Mouse (Mus musculus): ENCODE results near the gene Fscn3.

Fscn3 gene

DNA sequence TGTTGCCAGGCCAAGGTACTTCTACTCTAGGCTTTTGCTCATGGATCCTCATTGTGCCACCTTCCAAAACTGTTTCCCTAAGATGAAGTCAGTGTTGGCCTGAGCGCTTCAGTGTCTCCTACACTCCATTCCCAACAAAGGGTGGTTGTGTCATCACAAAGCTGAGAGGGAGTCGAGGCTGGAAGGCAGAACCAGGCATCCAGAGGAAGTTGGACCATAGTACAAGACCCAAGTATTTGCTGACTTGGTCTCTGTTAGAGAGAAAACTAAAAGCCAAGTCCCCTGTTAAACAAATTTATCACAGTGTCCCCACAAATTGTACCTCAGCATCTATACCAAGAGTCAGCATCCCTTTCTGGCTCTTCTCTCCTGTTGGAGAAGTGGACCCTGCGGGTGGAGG lies 701 bp downstream of the Fscn3 start, which contains the start of gene Gcc1:
Gene Gcc1, minus strand, starts transcription at position 101 of the 400 bp plus-strand sequence.
- no peak for DNase-seq (ENCODE audit: low spot score)

DNA sequence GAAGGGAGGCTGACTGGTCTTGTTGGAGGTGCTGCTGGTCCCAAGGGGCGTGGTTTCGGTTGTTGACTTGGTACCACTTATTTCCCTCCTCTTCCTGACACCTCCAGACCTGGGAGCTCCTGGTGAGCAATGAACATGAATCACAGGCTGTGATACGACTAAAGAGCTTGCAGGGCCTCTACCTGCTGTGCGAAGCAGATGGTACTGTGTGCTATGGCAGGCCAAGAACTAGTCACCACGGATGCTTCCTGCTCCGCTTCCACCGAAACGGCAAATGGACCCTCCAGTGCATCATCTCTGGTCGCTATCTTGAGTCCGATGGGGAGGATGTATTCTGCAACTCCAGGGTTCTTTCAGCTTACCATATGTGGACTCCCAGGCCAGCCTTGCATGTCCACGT lies 2.3 kb downstream of the Fscn3 start:
- DNase-seq (ENCODE audit: low spot score), result no peak

DNA sequence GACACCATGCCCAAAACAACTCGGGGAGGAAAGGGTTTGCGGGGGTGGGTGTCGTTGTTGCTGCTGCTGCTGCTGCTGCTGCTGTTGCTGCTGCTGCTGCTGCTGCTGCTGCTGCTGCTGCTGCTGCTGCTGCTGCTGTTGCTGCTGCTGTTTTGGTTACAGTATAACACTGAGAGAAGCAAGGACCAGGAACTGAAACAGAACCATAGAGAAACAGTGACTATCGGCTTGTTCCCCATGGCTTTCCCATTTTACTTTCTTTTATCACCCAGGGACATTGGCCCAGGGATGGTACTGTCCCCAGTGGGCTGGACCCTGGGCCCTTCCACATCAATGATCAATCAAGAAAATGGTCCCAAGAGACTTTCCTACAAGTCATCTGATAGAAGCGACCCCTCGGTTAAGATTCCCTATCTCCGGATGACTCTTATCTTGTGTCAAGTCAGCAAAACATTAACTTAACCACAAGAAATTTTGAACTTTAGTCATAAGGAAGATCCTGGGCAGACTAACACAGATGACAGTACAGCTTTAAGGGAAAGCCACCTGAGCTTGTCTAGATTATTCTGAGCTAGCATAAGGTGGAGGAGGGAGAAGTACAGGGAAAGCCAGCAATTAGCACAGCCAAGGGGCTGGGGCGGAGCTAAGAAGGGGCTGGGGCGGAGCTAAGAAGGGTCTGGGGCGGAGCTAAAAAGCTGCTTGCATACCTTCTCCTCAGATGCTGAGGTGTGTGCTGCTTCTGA lies 3.4 kb downstream of the Fscn3 start:
- DNase-seq (ENCODE audit: low spot score), result no peak

DNA sequence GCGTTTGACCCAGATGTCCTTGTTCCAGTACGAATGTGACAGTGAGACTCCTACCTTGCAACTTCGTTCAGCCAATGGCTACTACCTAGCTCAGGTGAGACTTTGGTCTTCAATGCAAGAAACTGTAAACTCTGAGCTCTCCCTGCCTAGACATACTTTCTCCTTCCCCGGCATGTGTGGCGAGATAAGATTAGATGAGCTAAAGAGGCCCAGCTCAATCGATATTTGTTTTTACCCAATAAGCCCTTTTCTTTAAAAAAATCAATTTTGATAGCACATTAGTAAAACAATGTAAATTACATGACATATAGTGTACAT lies 3.9 kb downstream of the Fscn3 start:
- DNase-seq (ENCODE audit: low spot score), result no peak

DNA sequence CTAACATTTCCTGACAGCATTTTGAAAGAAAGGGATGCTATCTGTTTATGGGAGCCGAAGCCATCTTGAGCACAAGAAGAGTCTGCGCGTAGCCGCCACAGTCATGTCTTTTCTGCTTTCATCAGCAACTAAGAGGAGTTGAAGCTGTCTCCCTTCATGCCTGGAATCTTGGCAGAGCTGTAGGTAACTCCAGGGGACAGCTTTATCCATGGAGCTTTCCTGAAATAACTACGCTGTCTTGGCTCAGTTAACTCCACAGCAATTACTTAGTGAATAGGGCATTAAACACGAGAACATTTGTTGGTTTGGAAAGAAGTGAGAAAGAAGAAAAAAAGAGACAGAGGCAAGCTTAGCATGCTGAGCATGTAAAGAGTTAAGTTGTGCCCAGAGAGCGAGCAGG lies 20.3 kb downstream of the Fscn3 start:
- no peak for DNase-seq (ENCODE audit: low spot score)

DNA sequence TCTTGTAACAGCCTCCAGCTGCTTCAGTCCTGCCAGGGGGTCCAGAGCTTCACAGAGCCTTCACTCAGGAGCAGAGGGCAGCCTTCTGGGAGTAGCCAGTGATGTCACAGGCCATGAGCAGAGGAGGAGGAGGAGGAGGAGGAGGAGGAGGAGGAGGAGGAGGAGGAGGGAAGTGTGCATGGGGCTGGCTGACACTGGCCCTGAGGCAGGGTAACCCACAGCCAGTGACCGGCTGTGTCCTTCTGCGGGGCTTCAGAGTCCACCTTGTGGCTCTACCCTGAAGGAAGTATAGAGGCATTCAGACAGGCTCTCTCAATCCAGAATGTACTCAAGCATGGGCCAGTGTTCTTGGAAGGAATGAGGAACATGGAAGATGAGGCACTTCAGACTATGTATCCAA lies 21.7 kb downstream of the Fscn3 start, which contains the start of gene Pax4:
Gene Pax4, minus strand, starts transcription at position 101 of the 400 bp plus-strand sequence.
- DNase-seq (ENCODE audit: low spot score), result no peak

DNA sequence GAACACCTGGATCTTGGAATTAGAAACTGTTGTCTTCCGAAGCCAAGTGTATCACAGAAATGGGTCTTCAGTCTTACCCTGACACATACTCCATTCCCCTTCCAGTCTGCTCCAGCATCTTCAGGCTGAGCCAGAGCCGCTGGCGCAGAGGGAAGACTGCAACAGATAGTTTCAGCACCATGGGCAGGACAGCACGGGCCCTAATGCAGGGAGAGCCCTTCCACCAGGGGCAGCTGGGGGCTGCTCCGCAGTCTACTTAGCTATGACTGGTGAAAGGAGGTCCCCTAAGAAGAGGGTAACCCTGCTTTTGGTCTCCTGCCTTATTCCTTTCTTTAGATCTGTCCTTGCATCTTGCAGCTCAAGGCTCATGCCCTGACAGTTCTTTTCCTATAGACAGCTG lies 22.9 kb downstream of the Fscn3 start:
- peak; percentile 19 for DNase-seq (ENCODE audit: low spot score)

DNA sequence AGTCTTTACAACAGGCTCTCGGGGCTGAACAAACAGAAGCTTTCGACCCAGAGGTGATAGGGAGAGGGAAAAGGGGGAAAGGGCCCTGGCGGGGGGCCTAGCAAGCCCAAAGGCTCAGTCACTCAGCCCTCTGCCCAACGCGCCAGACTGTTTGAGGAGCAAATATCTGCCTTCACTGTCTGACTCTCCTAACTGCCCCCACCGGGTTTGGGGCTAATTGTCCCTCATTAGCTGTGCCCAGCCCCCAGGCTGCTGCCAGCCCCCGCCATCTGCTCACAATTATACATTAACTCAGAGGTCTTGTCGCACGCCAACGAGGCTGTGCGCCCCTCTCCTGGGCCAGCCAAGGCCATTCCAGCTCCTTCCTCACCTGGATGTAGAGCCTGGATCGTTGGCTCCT lies 23.4 kb downstream of the Fscn3 start:
- peak; percentile 1 for DNase-seq (ENCODE audit: low spot score)

DNA sequence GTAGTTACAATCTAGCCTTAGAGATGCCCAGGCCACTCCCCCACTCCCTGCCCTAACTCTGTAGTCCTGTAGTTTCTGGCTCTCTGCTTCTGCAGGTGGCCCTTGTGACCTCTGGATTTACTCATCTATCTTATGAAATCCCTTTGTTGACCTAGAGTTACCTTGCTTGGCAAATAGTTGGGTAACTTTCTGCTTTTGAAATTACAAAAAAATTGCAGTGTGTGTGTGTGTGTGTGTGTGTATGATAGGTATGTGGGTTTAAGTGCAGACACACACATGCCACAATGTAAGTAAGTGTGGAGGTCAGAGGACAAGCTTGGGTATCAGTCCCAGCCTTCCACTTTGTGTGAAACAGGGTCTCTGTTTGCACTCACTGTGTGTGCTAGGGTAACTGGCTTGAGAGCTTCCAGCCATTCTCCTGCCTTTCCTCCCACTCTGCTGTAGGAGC lies 31.7 kb downstream of the Fscn3 start:
- DNase-seq (ENCODE audit: low spot score), result no peak

DNA sequence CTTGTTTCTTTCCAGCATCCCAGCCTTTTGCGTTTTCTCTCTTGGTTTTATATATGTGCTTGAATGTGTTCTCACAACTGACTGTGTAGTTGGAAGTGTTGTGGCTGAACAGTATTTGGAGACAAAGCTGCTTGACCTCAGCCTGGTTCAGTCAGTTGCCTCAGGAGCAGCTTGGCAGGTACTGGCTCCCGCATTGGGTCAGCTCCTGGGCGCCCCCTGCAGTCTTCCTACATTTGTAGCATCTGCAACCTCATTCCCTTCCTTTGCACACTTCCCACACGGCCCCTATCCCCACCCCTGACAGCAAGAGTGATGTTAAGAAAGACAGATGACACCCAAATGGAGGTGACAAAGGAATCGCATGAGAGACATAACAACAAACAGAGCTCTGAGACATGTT lies 32.9 kb downstream of the Fscn3 start:
- DNase-seq (ENCODE audit: low spot score), result peak; percentile 59

DNA sequence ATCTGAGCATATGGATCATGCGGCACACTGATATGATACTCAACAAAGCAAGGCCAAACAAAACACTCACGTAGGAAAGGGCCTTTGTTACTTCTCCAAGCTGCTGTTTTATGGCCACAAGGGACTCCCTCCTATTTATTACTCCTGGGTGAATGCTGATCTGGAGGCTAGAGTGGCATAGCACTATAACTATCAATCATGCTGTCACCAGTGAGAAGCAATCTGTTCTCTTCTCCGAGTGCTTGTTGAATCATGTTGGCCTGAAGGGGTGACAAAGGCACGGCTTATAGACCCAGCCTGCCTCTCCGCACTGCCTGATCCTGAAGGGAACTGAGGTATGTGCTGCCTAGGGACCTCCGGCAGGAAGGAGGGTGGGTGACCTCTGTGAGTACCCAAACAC lies 37.0 kb downstream of the Fscn3 start:
- DNase-seq (ENCODE audit: low spot score), result peak; percentile 61

DNA sequence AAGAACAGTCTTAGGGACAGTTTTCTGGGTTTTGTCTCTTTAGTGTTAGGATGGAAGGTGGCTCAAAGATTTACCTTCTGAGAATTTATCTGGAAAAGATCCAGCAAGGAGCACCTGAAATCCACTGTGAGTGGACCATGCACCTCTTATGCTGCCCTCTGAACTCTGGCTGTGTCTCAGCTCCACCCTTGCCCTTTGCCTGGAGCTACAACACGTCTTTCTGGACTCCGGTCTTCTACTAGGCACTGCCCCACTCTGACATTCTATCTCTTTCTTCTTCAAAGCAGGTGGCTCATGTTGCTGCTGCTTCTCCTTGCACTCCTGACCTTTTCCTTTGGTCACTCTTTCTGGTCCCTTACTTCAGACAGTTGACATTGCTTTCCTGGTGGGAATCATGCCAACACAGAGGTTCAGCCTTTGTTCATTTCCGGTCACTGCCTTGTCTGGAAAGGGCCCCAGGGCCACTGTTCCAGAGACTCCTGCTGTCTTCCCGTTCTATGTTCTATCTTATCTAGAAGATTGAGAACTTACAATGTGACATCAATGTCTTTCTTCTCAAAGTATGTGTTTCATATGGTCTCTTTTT lies 42.5 kb downstream of the Fscn3 start:
- no peak for DNase-seq (ENCODE audit: low spot score)

DNA sequence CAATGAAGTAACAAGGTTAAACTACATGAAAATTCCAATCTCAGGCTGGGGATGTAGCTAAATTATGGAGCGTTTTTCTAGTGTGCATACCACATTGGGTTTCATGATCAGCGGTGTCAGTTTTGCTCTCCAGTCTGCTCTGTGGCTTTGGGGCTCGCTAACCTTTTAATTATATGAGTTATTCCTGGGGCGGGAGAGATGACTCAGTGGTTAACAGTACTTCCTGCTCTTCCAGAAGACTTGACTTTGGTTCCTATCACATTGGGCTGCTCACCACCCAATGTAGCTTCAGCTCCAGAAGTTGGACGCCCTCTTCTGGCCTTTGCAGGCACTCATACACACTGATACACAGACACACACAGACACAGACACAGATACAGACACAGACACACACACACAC lies 43.0 kb downstream of the Fscn3 start:
- no peak for DNase-seq (ENCODE audit: low spot score)

DNA sequence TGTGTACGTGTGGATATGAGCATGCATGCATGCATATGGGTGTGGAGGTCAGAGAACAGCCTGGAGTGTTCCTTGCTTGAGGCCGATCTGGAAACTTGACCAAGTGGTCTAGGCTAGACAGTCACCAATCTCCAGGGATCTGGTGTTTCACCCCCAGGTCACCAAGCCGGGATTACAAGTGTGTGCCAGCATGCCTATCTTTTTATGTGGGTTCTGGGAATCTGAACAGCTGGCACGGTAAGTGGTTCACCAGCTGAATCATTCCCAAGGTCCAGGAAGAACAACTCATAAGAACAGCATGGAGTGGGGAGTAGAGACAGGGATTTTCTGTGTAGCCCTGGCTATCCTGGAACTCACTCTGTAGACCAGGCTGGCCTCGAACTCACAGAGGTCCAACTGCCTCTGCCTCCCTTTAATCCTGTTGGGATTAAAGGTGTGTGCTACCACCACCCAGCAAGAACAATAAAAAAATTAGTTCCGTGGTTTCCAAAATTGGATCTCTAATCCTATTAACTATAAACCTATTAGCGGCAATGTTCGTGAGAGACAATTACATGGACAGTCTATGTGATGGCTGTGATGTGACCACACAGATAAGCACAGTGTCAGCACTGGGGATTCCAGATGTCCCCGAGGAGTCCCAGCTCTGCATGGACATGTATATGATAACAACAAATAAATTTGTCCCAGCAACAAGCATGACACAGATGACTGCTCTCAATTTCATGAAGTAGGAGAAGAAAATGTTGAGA lies 43.9 kb downstream of the Fscn3 start:
- no peak for DNase-seq (ENCODE audit: low spot score)

DNA sequence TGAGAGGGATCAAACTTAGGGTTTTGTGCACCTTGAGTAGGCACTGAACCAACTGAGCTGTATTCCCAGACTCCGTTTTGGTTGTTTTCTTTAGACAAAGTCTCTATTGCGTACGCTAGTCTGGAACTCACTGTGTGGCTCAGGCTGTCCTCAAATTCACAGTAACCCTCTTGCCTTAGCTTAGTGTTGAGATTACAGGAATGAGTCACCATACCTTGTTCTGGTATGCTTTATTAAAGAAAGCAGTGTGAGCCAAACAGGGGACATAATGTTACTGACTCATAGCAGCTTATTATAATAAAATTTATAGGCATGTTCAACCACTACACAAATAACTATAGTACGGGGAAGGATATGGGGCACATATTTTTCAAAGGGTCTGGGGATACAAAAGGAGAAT lies 46.6 kb downstream of the Fscn3 start:
- no peak for DNase-seq (ENCODE audit: low spot score)

DNA sequence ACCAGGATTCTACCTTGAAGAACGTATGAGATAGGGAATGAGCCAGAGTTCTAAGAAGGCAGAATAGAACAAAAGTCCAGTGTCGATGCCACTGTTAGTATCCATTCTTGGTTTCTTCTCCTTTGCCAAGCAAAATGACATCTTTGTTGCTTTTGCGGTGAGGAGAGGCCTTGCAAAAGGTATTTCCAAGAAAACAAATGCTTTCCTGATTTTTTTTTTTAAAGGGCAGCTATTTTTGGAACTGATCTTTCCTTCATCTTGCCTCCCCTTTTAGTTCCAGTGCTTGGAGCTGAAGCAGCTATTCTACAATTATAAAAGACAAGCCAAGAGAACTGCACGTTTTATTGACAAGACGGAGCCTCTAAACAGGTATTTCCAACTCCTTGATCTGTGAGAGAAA lies 47.2 kb downstream of the Fscn3 start, which contains the start of gene Snd1:
Gene Snd1, plus strand, starts transcription at position 301 of the 400 bp plus-strand sequence.
- DNase-seq (ENCODE audit: low spot score), result no peak

DNA sequence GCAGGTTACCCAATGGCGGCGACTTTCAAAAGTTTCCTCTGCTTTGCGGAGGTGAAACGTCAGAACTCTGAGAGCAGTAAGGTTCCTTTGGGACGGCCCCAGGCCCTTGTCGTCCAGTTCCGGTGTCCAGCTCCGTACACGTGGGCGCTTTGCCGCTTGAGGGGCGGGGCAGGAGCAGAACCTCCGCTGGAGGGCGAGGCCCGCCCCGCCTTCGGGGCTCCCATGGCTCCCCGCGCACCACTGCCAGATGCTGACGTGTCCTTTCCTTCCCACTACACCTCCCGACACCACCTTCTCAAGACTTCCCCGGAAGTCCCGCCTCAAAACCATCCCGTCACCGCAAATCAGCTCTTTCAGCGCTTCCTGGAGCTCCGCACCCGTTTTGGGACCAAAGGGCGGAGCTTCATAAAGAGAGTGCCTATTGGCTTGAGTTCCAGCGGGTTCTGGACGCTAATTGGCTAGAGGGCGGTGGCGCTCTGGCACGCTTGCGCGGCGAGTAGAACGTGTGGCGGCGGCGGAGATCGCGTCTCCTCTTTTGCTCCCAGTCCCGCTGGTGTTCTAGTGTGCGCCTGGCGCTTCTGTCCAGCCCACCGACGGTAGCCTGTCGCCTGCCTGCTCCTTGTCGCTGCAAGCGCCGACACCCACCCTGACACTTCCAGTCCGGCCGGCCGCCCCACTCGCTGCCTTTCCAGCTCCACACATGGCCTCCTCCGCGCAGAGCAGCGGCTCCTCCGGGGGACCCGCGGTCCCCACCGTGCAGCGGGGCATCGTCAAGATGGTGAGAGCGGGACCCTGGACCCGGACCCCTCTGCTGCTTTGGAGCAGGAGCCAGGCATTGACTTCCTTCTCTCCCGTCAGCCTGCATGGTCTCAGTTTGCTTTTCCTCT lies 52.5 kb downstream of the Fscn3 start:
- DNase-seq (ENCODE audit: low spot score), result peak; percentile 100

DNA sequence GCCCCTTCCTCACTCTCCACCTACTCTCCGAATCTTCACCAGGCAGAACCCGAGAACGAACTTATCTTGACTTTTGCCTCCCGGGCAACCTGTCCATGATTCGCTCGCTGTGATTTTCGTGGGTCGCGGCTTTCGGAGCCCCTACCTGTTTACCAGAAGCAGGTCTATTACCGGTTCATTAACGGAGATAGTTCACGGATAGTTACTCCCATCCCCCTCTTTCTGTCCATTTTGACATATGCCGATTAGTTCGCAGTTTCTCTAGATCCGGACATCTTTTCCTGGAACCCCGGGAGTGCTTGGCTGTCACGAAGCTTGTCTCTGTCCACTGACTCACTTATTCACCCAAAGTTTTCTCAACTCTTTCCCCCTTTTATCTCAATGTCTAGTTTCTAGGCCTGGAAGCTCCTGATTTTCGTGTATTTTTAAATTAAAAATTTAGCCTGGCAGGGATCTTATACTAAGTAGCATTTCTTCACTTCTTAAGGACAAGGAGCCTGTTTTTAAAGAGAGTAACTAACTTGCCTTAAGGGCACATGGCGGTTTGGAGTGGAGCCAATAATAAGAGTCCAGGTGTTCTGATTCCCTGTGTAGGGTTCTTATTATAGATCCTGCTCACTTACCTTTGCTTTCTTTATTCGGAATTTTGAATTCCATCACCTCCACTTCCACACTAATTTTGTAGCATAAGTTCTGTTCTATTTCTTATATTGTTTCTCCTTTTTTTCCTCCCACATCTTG lies 53.3 kb downstream of the Fscn3 start:
- DNase-seq (ENCODE audit: low spot score), result peak; percentile 22

DNA sequence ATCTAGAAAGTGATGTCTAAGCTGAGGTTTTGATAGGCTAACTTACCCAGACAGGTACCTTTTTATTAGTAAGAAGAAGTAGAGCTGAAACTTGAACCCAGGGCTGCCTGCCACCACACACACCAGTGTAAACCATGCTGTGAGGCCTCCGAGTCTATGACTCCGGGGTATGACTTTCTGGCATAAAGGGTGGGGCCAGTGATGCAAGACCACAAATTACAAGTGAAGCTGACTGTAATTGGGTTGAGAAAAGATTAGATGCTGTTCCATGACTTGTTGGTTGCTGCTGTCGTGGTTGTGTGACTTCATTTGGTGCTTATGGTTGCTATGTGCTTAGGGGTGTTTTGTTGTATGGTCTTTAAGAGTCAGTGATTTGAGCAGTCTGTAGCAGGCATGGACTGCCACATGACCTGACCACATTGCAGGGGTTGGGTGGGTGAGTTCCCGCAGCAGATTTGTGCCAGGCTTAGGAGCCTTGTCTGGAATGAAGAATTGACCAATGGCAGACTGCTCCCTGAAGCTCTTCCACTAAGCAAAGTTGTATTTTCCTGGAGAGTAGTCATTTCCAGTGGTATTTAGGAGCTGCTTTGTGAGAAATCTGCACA lies 55.2 kb downstream of the Fscn3 start:
- DNase-seq (ENCODE audit: low spot score), result no peak

DNA sequence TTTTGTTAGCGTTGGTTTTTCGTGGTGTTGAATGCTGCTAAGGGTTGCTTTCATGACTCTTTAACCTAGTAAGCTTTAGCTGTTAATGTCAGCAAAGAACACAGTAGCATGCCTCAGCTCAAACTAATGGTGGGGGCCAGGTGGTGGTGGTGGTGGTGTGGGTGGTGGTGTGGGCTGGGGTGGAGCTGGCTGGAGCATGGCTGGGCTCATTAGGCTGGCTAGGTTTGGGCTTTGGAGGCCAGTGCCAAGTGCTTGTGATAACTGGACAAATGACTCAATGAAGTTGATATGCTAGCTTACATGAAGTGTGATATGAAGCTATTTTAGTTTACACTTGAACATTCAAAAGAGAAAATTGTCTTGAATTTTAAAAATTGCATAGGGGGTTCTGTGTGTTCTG lies 58.4 kb downstream of the Fscn3 start:
- no peak for DNase-seq (ENCODE audit: low spot score)

DNA sequence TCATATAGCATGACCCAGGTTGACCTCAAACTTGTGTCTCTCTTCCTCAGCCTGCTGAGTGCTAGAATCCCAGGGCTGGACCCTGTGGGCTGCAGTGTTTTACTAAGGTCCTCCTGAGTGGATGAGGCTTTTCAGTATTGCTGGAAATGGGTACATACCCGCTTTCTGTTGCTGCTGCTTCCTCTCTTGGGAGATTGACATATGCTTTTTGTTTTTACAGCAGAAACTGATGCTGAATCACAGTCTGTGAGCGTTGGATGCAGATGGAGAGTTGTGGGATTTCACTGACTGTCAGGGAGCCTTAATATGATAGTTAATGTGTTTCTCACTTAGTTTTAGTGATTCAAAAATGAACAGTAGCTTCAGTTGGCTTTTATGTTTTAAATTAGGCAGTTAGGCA lies 58.9 kb downstream of the Fscn3 start:
- DNase-seq (ENCODE audit: low spot score), result no peak
